Mouse (Mus musculus): ENCODE data around the gene Gsdmc4. TPM values are rescaled to one million over a fixed set of nuclear protein-coding genes. Genes with fewer than 3 reads are reported as not detected.
"Not testable (repeated sequence)": the region's sequence is repeated elsewhere in the genome, so short reads cannot be mapped to it uniquely, and the experiment has no call there.

Gsdmc4 gene
- total RNA-seq (2021): not detected
- long read RNA-seq, experiment 1: 0 reads
- long read RNA-seq, experiment 2: 0 reads

DNA sequence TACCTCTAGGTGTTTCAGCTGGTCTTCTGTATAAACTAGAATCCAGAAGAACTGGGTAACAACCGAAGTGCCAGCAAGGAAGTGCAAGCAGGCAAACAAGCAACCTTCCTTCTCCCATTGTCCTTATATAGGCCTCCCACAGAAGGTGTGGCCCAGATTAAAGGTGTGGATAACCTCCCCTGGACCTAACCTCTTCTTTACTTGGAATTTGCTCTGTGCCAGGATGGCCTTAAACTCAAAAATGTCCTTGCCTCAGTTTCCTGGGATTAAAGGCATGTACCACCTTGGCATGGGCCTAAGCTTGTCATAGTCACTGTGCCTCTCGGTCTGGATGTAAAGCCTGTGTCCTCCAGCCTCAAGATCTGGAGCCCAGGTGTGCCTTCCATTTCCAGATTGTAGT lies at the start of gene Gsdmc4:
Gene Gsdmc4, minus strand, starts transcription at position 101 of the 400 bp plus-strand sequence.
- DNase-seq (ENCODE audit: low spot score in 2 of 2): not testable (repeated sequence)

GRCm38 (mm10) chr15:63960542-63960941 lies 48.4 kb upstream of the Gsdmc4 start:
- no peak for DNase-seq (ENCODE audit: low spot score in 2 of 2)

DNA sequence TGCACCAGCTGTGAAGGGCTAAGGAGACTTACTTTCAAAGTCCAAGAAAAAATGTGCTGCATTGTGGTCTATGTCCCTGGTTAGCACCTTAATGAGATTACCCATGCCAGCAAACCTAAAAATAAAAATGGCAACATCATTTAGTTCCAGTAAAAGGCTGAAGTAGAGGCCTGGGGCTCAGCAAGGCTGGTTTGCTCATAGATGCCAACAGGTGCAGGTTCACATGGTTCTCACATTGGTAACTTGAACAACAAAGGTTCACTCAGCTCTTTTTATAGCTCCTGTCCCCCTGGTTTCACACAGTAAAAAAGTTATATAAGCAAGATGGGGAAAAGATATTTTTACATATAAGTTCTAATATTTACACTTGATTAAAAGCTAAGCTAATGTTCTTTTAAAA lies 45.5 kb upstream of the Gsdmc4 start:
- no peak for DNase-seq (ENCODE audit: low spot score in 2 of 2)

GRCm38 (mm10) chr15:63953256-63953655 lies 41.2 kb upstream of the Gsdmc4 start:
- DNase-seq (ENCODE audit: low spot score in 2 of 2): no peak

DNA sequence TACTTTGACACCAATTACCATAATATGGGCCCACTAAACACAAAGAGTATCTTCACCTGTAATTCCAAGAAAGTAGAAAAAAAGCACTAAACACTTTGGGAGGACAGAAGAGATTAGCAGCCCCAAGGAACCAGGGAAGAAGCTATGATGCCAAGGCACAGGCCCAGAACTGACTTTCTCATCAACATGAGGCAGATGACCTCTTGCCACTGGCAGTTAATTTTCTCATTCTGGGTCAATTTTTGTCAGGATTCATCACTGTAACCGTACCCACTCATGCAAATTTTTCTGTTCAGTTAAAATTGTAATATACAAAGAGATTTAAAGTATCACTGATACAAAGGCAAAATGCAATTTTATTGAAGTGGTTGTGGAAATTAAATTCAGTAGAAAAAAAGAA lies 29.1 kb upstream of the Gsdmc4 start:
- DNase-seq (ENCODE audit: low spot score in 2 of 2): no peak

DNA sequence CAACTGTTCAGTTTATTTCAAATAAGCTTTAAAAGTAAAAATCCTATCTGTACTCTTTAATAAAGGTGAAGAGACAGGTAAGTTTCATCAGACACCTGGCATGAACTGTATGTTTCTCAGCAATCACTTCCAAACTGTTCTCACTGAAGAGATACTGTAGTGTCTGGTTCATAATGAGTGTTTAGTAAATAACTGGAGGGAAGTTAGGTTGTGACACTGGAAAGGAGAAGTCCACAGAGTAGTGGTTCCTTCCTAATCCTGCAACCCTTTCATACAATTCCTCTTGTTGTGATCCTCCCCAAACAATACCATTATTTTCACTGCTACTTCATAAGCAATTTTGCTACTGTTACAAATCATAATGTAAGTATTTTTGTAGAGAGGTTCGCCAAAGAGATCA lies 20.6 kb upstream of the Gsdmc4 start:
- no peak for DNase-seq (ENCODE audit: low spot score in 2 of 2)

- no peak for DNase-seq (ENCODE audit: low spot score in 2 of 2)
Observed at GRCm38 (mm10) chr15:63931404-63931803, 19.3 kb upstream of the Gsdmc4 start.

DNA sequence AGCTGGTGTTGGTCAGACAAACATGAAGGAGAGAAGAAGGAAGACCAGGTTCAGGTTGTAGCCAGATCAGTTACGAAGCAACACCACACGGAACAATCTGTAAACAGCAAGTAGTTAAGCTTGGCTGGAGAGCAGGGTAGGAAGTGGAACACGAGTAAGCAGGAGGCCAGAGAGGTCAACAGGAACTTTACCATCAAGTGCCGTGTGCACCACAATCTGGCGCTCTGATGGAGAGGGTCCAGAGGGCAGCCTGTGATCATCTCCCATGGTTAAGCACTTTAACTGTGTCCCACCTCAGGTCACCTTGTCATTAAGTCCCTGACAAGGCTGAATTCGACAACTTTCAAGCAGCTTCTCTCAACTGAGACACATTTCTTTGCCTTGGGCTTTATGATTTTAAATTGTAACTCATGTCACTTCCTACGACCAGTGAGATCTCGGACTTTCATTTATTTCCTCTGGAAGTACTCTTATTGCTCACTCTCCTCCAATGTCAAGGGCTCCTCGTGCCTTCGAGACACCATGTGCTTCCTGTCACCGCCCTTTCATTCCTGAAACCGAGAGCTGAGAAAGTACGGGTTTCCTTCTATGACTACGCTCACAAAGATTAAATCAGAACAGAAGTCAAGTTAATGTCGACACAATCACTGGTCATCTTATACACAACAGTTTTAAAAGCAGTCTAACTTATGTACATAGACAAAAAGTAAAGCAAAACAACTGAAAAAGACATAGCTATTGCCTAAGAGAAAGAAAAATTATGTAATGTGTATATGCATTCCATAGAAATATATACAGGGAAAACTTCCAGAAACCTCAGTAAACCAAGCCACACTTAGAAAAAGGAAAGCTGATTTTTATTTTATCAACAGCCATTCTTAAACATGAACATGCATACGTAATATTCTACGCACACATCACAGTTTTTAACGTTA lies 18.3 kb upstream of the Gsdmc4 start:
- DNase-seq (ENCODE audit: low spot score in 2 of 2): no peak

- DNase-seq (ENCODE audit: low spot score in 2 of 2): no peak
Observed at GRCm38 (mm10) chr15:63926201-63926600, 14.1 kb upstream of the Gsdmc4 start.

DNA sequence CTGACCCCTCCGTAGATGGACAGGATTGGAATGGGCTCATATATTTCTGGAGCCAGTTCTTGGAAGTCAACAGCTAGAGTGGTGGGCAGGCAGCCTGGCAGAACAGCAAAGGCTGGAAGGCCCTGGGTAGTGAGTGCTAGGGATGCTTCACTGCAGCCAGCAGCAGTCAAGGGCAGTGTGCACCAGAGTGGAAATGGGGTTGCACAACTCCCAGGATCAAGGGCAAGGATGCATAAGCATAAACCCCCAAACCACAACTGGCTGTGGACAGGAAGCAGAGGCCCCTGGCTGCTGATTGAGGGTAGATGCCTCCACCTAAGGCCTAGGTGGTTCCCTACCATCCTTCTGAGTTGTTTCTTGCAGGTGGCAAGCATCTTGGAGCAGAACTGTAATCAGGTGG lies 12.4 kb upstream of the Gsdmc4 start:
- no peak for DNase-seq (ENCODE audit: low spot score in 2 of 2)

DNA sequence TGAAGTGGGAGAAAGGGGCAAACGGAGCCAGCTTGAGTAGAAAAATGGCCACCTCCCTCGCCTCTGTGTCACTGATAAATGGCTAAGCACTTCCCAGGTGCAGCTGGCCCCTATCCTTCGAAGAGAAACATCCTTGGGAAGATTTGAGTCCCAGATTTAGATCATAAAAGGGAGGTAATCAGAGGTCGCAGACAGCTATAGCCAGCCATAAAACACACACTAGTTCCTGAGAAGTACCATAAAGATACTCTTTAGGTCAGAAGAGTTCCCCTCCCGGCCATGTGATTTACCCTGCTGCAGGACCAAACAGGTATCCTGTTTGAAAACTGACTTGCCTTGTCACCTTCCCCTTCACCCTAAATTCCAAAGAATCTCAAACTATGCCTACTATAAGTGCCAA lies 9.5 kb upstream of the Gsdmc4 start:
- DNase-seq (ENCODE audit: low spot score in 2 of 2): not testable (repeated sequence)

DNA sequence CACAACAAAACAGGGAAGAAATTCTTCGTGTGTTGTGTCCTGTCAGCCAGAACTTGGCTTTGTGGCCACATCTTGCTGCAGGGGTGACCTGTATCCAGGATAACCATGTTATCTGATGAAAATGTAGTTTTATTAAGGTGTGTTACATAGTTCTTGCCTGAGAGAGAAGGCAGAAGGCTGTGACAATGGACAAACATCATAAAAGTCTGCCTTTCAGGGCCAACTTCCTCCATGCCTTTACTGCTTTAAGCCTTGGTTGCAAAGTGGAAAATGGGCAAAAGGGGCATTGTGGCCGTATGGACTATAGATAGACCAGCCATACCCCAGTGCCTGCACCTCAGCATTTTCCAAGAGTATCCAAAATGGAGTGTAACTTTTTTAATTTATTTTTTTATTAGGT lies 7.6 kb upstream of the Gsdmc4 start:
- not testable (repeated sequence) for DNase-seq (ENCODE audit: low spot score in 2 of 2)

GRCm38 (mm10) chr15:63916584-63916983 lies 4.5 kb upstream of the Gsdmc4 start:
- DNase-seq (ENCODE audit: low spot score in 2 of 2): not testable (repeated sequence)

DNA sequence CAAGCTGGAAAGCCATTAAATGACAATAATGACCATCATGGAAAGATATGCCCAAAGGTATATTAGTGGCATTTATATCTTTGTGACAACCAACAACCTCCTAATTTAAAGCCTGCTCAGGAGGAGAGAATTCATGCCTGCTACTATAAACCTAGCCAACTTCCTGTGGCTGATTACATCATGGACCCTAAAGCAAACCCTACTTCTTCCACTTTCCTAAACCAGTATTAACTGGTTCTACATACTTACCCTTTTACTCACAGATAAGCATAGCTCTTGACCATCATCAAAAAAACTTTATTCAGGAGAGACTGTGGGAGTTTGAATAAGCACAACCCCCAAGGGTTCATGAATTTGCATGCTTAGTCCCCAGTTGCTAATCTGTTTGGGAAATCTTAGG lies 2.2 kb downstream of the Gsdmc4 start:
- DNase-seq (ENCODE audit: low spot score in 2 of 2): not testable (repeated sequence)

DNA sequence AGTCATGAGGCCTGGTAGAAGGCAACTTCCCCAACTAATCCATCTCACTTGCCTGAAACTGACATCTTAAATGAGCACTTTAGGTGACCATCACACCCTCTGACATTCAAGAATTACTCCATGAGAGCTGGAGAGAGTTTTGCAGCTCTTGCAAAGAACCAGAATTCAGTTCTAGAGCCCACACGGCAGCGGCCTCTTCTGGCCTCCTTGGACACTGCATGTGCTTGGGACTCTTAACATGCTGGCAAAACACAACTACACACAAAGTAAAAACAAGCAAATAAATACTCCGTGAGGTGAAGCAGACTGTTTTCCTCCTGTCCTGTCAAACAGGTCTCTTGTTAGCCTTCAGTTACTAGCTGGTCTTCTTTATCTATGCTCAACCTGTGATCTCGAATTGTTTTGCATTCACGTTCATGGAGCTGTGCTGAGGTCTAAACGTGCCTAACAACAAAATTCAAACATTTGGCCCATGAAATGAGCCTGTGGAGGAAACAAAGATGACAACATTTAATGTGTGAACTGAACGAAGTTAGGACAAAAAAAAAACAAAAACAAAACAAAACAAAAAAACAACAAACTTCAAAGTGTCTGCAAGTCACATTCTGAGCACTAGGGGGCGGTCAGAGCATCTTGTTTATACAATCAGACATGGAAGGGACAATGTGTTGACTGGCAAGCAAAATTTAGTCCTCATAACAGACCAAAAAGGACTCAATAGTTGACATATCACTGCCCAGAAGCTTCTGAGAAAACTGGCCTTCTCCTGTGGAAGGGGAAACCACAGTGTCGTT lies 16.3 kb downstream of the Gsdmc4 start:
- peak; percentile 7 to 23 for DNase-seq (ENCODE audit: low spot score in 2 of 2)

DNA sequence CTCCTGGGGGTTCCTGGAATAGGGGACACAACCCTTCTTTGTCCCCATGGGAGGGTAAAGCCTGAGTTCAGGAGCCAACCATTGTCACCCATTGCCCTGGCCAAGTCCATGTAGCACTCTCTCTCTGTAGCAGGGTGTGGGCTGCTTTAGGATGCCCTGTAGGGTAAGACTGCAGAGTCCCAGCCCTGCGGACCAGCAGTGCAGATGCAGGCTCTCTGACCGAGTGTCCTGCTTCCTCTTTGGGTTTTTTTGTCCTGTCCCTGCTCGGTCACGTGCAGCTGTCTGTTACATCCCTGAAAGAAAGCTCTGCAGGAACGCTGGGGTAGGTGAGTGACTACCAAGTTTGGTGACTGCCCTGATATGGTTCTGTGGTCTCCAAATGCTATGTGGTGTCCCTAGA lies 23.7 kb downstream of the Gsdmc4 start:
- not testable (repeated sequence) for DNase-seq (ENCODE audit: low spot score in 2 of 2)

GRCm38 (mm10) chr15:63887949-63888348 lies 24.1 kb downstream of the Gsdmc4 start:
- not testable (repeated sequence) for DNase-seq (ENCODE audit: low spot score in 2 of 2)

DNA sequence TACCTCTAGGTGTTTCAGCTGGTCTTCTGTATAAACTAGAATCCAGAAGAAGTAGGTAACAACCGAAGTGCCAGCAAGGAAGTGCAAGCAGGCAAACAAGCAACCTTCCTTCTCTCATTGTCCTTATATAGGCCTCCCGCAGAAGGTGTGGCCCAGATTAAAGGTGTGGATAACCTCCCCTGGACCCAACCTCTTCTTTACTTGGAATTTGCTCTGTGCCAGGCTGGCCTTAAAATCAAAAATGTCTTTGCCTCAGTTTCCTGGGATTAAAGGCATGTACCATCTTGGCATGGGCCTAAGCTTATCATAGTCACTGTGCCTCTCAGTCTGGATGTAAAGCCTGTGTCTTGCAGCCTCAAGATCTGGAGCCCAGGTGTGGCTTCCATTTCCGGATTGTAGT lies 33.6 kb downstream of the Gsdmc4 start, which contains the start of gene Gsdmc3:
Gene Gsdmc3, minus strand, starts transcription at position 101 of the 400 bp plus-strand sequence.
- DNase-seq (ENCODE audit: low spot score in 2 of 2): not testable (repeated sequence)

GRCm38 (mm10) chr15:63876160-63876559 lies 35.9 kb downstream of the Gsdmc4 start:
- DNase-seq (ENCODE audit: low spot score in 2 of 2): not testable (repeated sequence)

- not testable (repeated sequence) for DNase-seq (ENCODE audit: low spot score in 2 of 2)
Observed at GRCm38 (mm10) chr15:63861965-63862364, 50.1 kb downstream of the Gsdmc4 start.
